Mouse (Mus musculus): ENCODE results near the gene Supv3l1. TPM values are rescaled to one million over a fixed set of nuclear protein-coding genes. Genes with fewer than 3 reads are reported as not detected.
A peak's percentile ranks its signal among the peaks of the same experiment; 100 is the strongest.
"Not testable (repeated sequence)": the region's sequence is repeated elsewhere in the genome, so short reads cannot be mapped to it uniquely, and the experiment has no call there.

Gene Supv3l1
- polyA plus RNA-seq (2012; rRNA removed) (12.6 and 16.4 TPM in 2 replicates), polyA plus RNA-seq (2014; fragmentation: Nextera tagmentation; extraction: Ambion mirVana) (13.5 and 14.4 TPM in 2 replicates)

DNA sequence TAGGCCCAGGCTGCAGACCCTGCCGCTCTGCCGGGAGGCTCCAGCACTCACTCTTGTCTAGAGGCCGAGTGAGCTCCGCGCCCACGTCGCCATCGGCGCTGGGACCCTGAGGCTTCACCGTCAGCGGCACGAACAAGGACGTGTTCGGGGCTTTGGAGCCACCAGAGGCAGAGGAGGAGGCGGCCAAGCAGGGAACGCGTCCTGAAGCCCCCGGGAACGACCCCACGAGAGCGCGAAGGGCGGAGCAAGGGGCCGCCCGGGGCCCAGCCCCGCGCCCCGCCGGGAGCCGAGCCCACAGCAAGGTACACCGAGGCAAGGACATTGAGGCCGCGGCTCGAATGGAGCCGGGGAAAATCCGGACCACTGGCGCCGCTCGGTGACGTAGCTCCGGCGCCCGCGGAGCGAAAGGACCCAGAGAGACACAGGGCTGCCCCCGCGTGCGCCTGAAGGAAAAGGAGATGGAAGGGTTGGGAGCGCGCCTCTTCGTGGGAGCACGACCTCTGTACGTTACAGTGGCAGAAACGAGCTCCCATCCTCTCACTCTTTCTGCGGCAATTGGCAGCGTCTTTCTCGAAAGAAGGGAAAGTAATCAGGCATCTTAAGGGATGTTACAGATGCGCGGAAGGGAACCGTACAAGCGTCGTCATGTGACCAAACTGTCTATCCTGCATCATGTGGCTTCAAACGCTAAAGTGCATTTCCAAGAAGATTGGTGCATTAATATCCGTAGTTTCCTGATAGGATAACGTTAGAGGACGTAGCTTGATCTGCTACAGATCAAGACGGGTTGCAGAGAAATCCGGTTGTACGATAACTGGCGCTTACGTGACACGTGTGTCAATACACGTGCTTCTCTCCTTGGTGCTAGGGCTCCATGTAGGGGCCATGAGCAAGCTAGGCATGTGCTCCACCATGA lies at the start of gene Supv3l1, which contains the start of gene 4930507D05Rik:
Gene Supv3l1 (minus strand): TSS at position 375 of the 916 bp plus-strand sequence.
Gene 4930507D05Rik (plus strand): TSS at position 126 of the 916 bp plus-strand sequence.
- Histone ChIP-seq H3K27ac (peak within 1 kb of the TSS; percentile 71), H3K4me2 (ENCODE audit: low read depth) (peak within 1 kb of the TSS; percentile 73), H3K36me3 (replicated peaks; ENCODE audit: control insufficient read depth, insufficient read depth, low read depth) (peaks cover 9% of the 10 kb centered on the region), H3K9me3 (ENCODE audit: control insufficient read depth, low read length) (no peaks in the 10 kb centered on the region), H3K9ac (replicated peaks) (peak within 1 kb of the TSS; percentile 99), H3K4me3 (ENCODE audit: insufficient read depth in 1 of 2, low read depth in 2 of 2, low read length in 2 of 2) (peak within 1 kb of the TSS; percentile 80 to 100), H3K4me1 (replicated peaks; ENCODE audit: control insufficient read depth in 2 of 2, insufficient read depth in 2 of 2, low read length in 1 of 2) (peaks cover 11 to 17% of the 10 kb centered on the region in 2 experiments), H3K27me3 (ENCODE audit: control insufficient read depth, insufficient read depth, low read length) (no peaks in the 10 kb centered on the region)
- TF ChIP-seq EP300 (IDR thresholded peaks at IDR 0.05; ENCODE audit: low read depth): peak; percentile 79
- no peak for TF ChIP-seq CTCF (IDR thresholded peaks at IDR 0.05; ENCODE audit: low read depth)
- DNase-seq (ENCODE audit: low read depth in 3 of 3, low spot score in 3 of 3) (peak; percentile 67 to 78 (median 68)), ATAC-seq (ENCODE audit: insufficient read depth) (peak; percentile 84)
- WGBS (ENCODE audit: insufficient replicate concordance): under 1% methylated on average over 73 of the region's 73 CpGs

DNA sequence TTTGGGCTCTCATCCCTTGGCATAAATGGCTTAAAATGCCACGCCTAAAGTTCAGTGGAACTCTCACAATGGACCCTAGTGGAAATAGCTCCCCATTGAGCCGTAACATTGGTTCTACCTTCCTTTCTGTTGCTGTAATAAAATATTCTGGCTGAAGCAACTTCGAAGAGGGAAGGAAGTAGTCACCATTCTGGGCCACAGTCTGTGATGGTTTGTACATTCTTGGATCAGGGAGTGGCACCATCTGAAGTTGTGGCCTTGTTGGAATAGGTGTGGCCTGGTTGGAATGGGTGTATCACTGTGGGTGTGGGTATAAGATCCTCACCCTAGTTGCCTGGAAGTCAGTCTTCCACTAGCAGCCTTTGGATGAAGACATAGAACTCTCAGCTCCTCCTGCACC lies 42.1 kb upstream of the Supv3l1 start:
- H3K4me2 ChIP-seq (ENCODE audit: low read depth); DNase-seq (ENCODE audit: low read depth in 3 of 3, low spot score in 3 of 3); H3K9ac ChIP-seq (replicated peaks); H3K27me3 ChIP-seq (ENCODE audit: control insufficient read depth, insufficient read depth, low read length); H3K27ac ChIP-seq; H3K4me3 ChIP-seq (ENCODE audit: insufficient read depth in 1 of 2, low read depth in 2 of 2, low read length in 2 of 2); H3K36me3 ChIP-seq (replicated peaks; ENCODE audit: control insufficient read depth, insufficient read depth, low read depth); H3K9me3 ChIP-seq (ENCODE audit: control insufficient read depth, low read length); ATAC-seq (ENCODE audit: insufficient read depth): not testable (repeated sequence)
- 72% methylated on average over 3 of the region's 3 CpGs for WGBS (ENCODE audit: insufficient replicate concordance)
- peaks cover 8 to 13% of the 10 kb centered on the region in 2 experiments for H3K4me1 ChIP-seq (replicated peaks; ENCODE audit: control insufficient read depth in 2 of 2, insufficient read depth in 2 of 2, low read length in 1 of 2)

DNA sequence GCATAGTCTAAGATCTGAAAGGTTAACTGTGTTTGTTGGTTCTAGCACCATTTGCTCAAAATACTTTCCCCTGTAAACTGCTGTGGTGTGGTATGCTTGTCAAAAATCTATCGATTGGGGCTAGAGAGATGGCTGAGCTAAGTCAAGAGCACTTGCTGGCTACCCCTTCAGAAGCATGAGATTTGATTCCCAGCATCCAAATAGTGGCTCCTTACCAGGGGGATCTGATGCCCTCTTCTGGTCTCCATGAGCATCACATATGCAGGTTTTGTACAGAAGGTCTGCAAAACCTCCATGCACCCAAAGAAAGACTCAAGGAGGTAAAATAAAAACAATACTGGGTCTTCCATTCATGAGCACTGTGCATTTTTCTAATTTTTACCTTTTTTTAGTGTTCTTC lies 38.7 kb upstream of the Supv3l1 start:
- no peaks in the 10 kb centered on the region for H3K36me3 ChIP-seq (replicated peaks; ENCODE audit: control insufficient read depth, insufficient read depth, low read depth)
- TF ChIP-seq CTCF (IDR thresholded peaks at IDR 0.05; ENCODE audit: low read depth): peak; percentile 75
- no peak for TF ChIP-seq EP300 (IDR thresholded peaks at IDR 0.05; ENCODE audit: low read depth)
- no peaks in the 10 kb centered on the region for H3K9me3 ChIP-seq (ENCODE audit: control insufficient read depth, low read length)
- DNase-seq (ENCODE audit: low read depth in 3 of 3, low spot score in 3 of 3): no peak
- H3K4me2 ChIP-seq (ENCODE audit: low read depth): no peak overlapping the region
- ATAC-seq (ENCODE audit: insufficient read depth): no peak
- H3K4me3 ChIP-seq (ENCODE audit: insufficient read depth in 1 of 2, low read depth in 2 of 2, low read length in 2 of 2): no peak overlapping the region
- no peak overlapping the region for H3K9ac ChIP-seq (replicated peaks)
- WGBS (ENCODE audit: insufficient replicate concordance): 5% methylated on average over 1 of the region's 1 CpGs
- peaks cover 14 to 23% of the 10 kb centered on the region in 2 experiments for H3K4me1 ChIP-seq (replicated peaks; ENCODE audit: control insufficient read depth in 2 of 2, insufficient read depth in 2 of 2, low read length in 1 of 2)
- no peak overlapping the region for H3K27ac ChIP-seq
- H3K27me3 ChIP-seq (ENCODE audit: control insufficient read depth, insufficient read depth, low read length): no peaks in the 10 kb centered on the region

DNA sequence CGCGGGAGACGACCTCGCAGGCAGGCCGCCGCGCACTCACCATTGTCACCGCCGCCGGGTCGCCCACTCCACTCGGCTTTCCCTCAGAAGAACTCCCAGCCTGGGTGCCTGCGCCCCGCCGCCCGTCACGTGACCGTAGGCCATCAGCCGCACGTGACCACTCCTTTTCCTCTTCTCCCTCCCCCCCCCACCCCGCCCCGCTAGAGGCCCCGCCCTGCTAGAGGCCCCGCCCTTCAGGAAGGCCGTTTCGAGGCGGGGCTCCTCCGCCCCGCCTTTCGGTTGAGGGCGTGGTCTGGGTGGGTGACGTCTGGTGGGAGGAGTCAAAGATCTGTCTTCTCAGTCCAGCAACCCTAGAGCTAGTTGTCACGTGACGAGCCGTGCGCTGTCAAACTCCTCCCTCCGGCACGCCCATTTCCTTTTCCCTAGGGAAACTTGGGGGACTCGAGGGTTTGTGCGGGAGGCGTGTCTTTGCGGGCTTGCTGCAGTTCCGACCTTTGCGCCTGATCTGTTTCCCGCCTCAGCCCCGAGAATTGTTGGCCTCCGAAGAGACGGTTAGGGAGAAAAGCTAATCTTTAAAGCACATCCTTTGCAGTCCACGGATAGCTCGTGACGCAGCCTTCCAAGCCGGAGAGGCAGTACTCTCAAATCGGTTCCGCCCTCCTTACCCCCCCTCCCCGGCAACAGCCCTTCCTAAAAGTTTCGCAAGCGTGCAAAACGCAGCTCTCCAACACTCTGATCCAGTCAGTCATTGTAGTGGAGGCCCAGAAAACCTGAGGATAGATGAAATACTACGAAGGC lies 37.3 kb upstream of the Supv3l1 start, which contains the start of gene Vps26a:
Gene Vps26a (minus strand): TSS at position 188 of the 798 bp plus-strand sequence.
- Histone ChIP-seq H3K4me2 (ENCODE audit: low read depth) (peak within 1 kb of the TSS; percentile 90), H3K4me3 (ENCODE audit: insufficient read depth in 1 of 2, low read depth in 2 of 2, low read length in 2 of 2) (peak within 1 kb of the TSS; percentile 88 to 97), H3K27ac (peak within 1 kb of the TSS; percentile 67), H3K36me3 (replicated peaks; ENCODE audit: control insufficient read depth, insufficient read depth, low read depth) (no peaks in the 10 kb centered on the region), H3K9me3 (ENCODE audit: control insufficient read depth, low read length) (no peaks in the 10 kb centered on the region), H3K27me3 (ENCODE audit: control insufficient read depth, insufficient read depth, low read length) (no peaks in the 10 kb centered on the region), H3K9ac (replicated peaks) (peak within 1 kb of the TSS; percentile 93), H3K4me1 (replicated peaks; ENCODE audit: control insufficient read depth in 2 of 2, insufficient read depth in 2 of 2, low read length in 1 of 2) (peaks cover 14 to 23% of the 10 kb centered on the region in 2 experiments)
- DNase-seq (ENCODE audit: low read depth in 3 of 3, low spot score in 3 of 3) (peak; percentile 94 to 97 (median 95)), ATAC-seq (ENCODE audit: insufficient read depth) (peak; percentile 80)
- TF ChIP-seq EP300 (IDR thresholded peaks at IDR 0.05; ENCODE audit: low read depth): peak; percentile 43; the same call in 1 of the 2 replicates
- no peak for TF ChIP-seq CTCF (IDR thresholded peaks at IDR 0.05; ENCODE audit: low read depth)
- WGBS (ENCODE audit: insufficient replicate concordance): under 1% methylated on average over 42 of the region's 59 CpGs

All from liver, embryonic 14.5 days (tissue).